ENCODE assay signal across 13 mouse cellular contexts in genomic region chr9:110002413-110002812, GRCm38 (mm10).
"Had no signal": no experiment of that assay in that cellular context is flagged by ENCODE, and none has a peak within 500 bp of the region (broad histone marks: within the 10 kb centered on the region; RNA-seq: fewer than 3 reads in every experiment).

No protein-coding gene starts in this region.

- H3K4me3 ChIP-seq: kidney, embryonic 15.5 days; limb, embryonic 15.5 days; liver, embryonic 12.5 days; midbrain, embryonic 10.5 days; myocyte; neural tube, embryonic 15.5 days had no signal

- H3K27me3 ChIP-seq: kidney, embryonic 15.5 days; limb, embryonic 15.5 days; liver, embryonic 12.5 days; neural tube, embryonic 15.5 days had no signal

- DNase-seq: kidney, adult 18-20 months; kidney, postnatal 25 days; lung, embryonic 14.5 days; lung, postnatal 10 days; lung, postnatal 4 days; right cerebral cortex, postnatal 25 days; thymus, postnatal 4 days had no signal

- H3K9me3 ChIP-seq: kidney, embryonic 15.5 days; limb, embryonic 15.5 days; liver, embryonic 12.5 days; midbrain, embryonic 10.5 days; neural tube, embryonic 15.5 days had no signal

- H3K4me1 ChIP-seq: kidney, embryonic 15.5 days; limb, embryonic 15.5 days; liver, embryonic 12.5 days; midbrain, embryonic 10.5 days had no signal

- H3K27ac ChIP-seq: kidney, embryonic 15.5 days; limb, embryonic 15.5 days; liver, embryonic 12.5 days; midbrain, embryonic 10.5 days; neural tube, embryonic 15.5 days had no signal

- H3K9ac ChIP-seq: kidney, embryonic 15.5 days; limb, embryonic 15.5 days; liver, embryonic 12.5 days; lung, embryonic 14.5 days; neural tube, embryonic 15.5 days had no signal

- ATAC-seq: liver, embryonic 12.5 days had no signal

- H3K36me3 ChIP-seq: liver, embryonic 12.5 days had no signal

- H3K4me2 ChIP-seq: kidney, embryonic 15.5 days; limb, embryonic 15.5 days; liver, embryonic 12.5 days; lung, embryonic 14.5 days; neural tube, embryonic 15.5 days had no signal
